Mouse (Mus musculus): ENCODE data around the gene Tsc22d2.

Gene Tsc22d2

GRCm38 (mm10) chr3:58515947-58516601, 101.6 kb downstream of the Tsc22d2 start:
- no peak for DNase-seq (ENCODE audit: low spot score in 2 of 2)

Data from frontal cortex, postnatal 14 days (tissue).